Mouse (Mus musculus): ENCODE measurements around the gene Hnrnpk. TPM values are rescaled to one million over a fixed set of nuclear protein-coding genes. Genes with fewer than 3 reads are reported as not detected.
"Not testable (repeated sequence)": the region's sequence is repeated elsewhere in the genome, so short reads cannot be mapped to it uniquely, and the experiment has no call there.

Hnrnpk gene
- polyA plus RNA-seq, 1 experiment from 2014 or later = 1,049 TPM

- Histone ChIP-seq H3K9ac (ENCODE audit: low read depth, low read length) (no peak overlapping the region), H3K27ac (no peak overlapping the region), H3K9me3 (replicated peaks; ENCODE audit: low read length) (no peaks in the 10 kb centered on the region), H3K4me3 (replicated peaks; ENCODE audit: low read depth, low read length) (no peak overlapping the region), H3K27me3 (ENCODE audit: insufficient read depth, low read length) (no peaks in the 10 kb centered on the region), H3K36me3 (ENCODE audit: insufficient read depth, low read length) (no peaks in the 10 kb centered on the region), H3K4me1 (replicated peaks; ENCODE audit: insufficient read depth, low read length) (no peaks in the 10 kb centered on the region), H3K4me2 (ENCODE audit: low read length) (no peak overlapping the region)
- 85% methylated on average over 2 of the region's 2 CpGs for WGBS
- ATAC-seq (replicated peaks; ENCODE audit: low FRiP score, low read depth) (no peak), DNase-seq (ENCODE audit: low spot score) (no peak)
- no peak for TF ChIP-seq CTCF (IDR thresholded peaks at IDR 0.05; ENCODE audit: low read depth)
These were observed 30.0 kb downstream of the Hnrnpk start for GRCm38 (mm10) chr13:58373153-58373470.

GRCm38 (mm10) chr13:58372278-58373152, 30.6 kb downstream of the Hnrnpk start:
- ATAC-seq (replicated peaks; ENCODE audit: low FRiP score, low read depth) = no peak

GRCm38 (mm10) chr13:58368835-58369234, 34.3 kb downstream of the Hnrnpk start:
- H3K9me3 ChIP-seq (replicated peaks; ENCODE audit: low read length) = no peaks in the 10 kb centered on the region
- no peak overlapping the region for H3K4me2 ChIP-seq (ENCODE audit: low read length)
- no peaks in the 10 kb centered on the region for H3K4me1 ChIP-seq (replicated peaks; ENCODE audit: insufficient read depth, low read length)
- no peak overlapping the region for H3K27ac ChIP-seq
- H3K4me3 ChIP-seq (replicated peaks; ENCODE audit: low read depth, low read length) = no peak overlapping the region
- ATAC-seq (replicated peaks; ENCODE audit: low FRiP score, low read depth) (no peak), DNase-seq (ENCODE audit: low spot score) (no peak)
- 72% methylated on average over 4 of the region's 4 CpGs for WGBS
- no peaks in the 10 kb centered on the region for H3K36me3 ChIP-seq (ENCODE audit: insufficient read depth, low read length)
- H3K27me3 ChIP-seq (ENCODE audit: insufficient read depth, low read length) = no peaks in the 10 kb centered on the region
- no peak for TF ChIP-seq CTCF (IDR thresholded peaks at IDR 0.05; ENCODE audit: low read depth)
- no peak overlapping the region for H3K9ac ChIP-seq (ENCODE audit: low read depth, low read length)

More at GRCm38 (mm10) chr13:58372278-58373152, 30.6 kb downstream of the Hnrnpk start:
- H3K9me3 ChIP-seq (replicated peaks; ENCODE audit: low read length) = no peaks in the 10 kb centered on the region
- no peak overlapping the region for H3K27ac ChIP-seq
- H3K4me2 ChIP-seq (ENCODE audit: low read length) = no peak overlapping the region
- H3K4me1 ChIP-seq (replicated peaks; ENCODE audit: insufficient read depth, low read length) = no peaks in the 10 kb centered on the region
- DNase-seq (ENCODE audit: low spot score) = no peak
- H3K4me3 ChIP-seq (replicated peaks; ENCODE audit: low read depth, low read length) = no peak overlapping the region
- H3K9ac ChIP-seq (ENCODE audit: low read depth, low read length) = no peak overlapping the region
- WGBS = 78% methylated on average over 5 of the region's 5 CpGs
- no peak for TF ChIP-seq CTCF (IDR thresholded peaks at IDR 0.05; ENCODE audit: low read depth)
- H3K27me3 ChIP-seq (ENCODE audit: insufficient read depth, low read length) = no peaks in the 10 kb centered on the region
- H3K36me3 ChIP-seq (ENCODE audit: insufficient read depth, low read length) = no peaks in the 10 kb centered on the region

GRCm38 (mm10) chr13:58367641-58368040, 35.5 kb downstream of the Hnrnpk start:
- Histone ChIP-seq H3K4me3 (replicated peaks; ENCODE audit: low read depth, low read length) (no peak overlapping the region), H3K27ac (no peak overlapping the region), H3K9me3 (replicated peaks; ENCODE audit: low read length) (no peaks in the 10 kb centered on the region), H3K36me3 (ENCODE audit: insufficient read depth, low read length) (no peaks in the 10 kb centered on the region), H3K4me1 (replicated peaks; ENCODE audit: insufficient read depth, low read length) (no peaks in the 10 kb centered on the region), H3K9ac (ENCODE audit: low read depth, low read length) (no peak overlapping the region), H3K4me2 (ENCODE audit: low read length) (no peak overlapping the region), H3K27me3 (ENCODE audit: insufficient read depth, low read length) (no peaks in the 10 kb centered on the region)
- no peak for TF ChIP-seq CTCF (IDR thresholded peaks at IDR 0.05; ENCODE audit: low read depth)
- whole genome bisulfite sequencing = 62% methylated on average over 1 of the region's 1 CpGs
- ATAC-seq (replicated peaks; ENCODE audit: low FRiP score, low read depth) (no peak), DNase-seq (ENCODE audit: low spot score) (no peak)

- Histone ChIP-seq H3K4me1 (replicated peaks; ENCODE audit: insufficient read depth, low read length) (no peaks in the 10 kb centered on the region), H3K9ac (ENCODE audit: low read depth, low read length) (no peak overlapping the region), H3K27ac (no peak overlapping the region), H3K27me3 (ENCODE audit: insufficient read depth, low read length) (no peaks in the 10 kb centered on the region), H3K36me3 (ENCODE audit: insufficient read depth, low read length) (no peaks in the 10 kb centered on the region), H3K4me3 (replicated peaks; ENCODE audit: low read depth, low read length) (no peak overlapping the region), H3K4me2 (ENCODE audit: low read length) (no peak overlapping the region), H3K9me3 (replicated peaks; ENCODE audit: low read length) (no peaks in the 10 kb centered on the region)
- TF ChIP-seq CTCF (IDR thresholded peaks at IDR 0.05; ENCODE audit: low read depth) = no peak
- WGBS = 92% methylated on average over 3 of the region's 3 CpGs
- no peak for DNase-seq (ENCODE audit: low spot score)
- no peak for ATAC-seq (replicated peaks; ENCODE audit: low FRiP score, low read depth)
These were observed 36.8 kb downstream of the Hnrnpk start for GRCm38 (mm10) chr13:58366373-58366772.

DNA sequence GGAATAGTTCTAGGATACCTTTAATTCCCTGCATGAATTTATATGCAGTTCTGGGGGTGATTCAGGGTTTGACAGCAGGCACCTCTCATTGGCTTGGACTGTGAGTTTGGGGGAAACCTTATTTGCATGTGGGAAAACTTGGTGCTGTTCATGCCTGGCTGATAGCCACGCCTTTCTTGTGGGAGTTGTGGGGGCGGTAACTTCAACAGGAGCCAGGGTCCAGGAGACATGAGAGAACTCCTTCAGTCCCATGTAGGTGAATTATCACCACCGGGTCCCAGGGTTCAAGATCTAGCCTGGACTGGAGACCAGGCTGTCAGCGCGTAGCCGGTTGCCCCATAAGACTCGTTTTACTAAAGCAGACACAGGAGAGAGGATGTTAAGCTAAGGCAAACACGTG, 38.0 kb downstream of the Hnrnpk start:
- not testable (repeated sequence) for ATAC-seq (replicated peaks; ENCODE audit: low FRiP score, low read depth); H3K27ac ChIP-seq; DNase-seq (ENCODE audit: low spot score); H3K36me3 ChIP-seq (ENCODE audit: insufficient read depth, low read length); H3K4me3 ChIP-seq (replicated peaks; ENCODE audit: low read depth, low read length); H3K9ac ChIP-seq (ENCODE audit: low read depth, low read length); H3K27me3 ChIP-seq (ENCODE audit: insufficient read depth, low read length); H3K4me1 ChIP-seq (replicated peaks; ENCODE audit: insufficient read depth, low read length); H3K9me3 ChIP-seq (replicated peaks; ENCODE audit: low read length); H3K4me2 ChIP-seq (ENCODE audit: low read length)
- WGBS = 44% methylated on average over 8 of the region's 8 CpGs

Measured in kidney, postnatal 0 days (tissue).